34 mouse cellular contexts compared by ENCODE assay signal in the genomic region with DNA sequence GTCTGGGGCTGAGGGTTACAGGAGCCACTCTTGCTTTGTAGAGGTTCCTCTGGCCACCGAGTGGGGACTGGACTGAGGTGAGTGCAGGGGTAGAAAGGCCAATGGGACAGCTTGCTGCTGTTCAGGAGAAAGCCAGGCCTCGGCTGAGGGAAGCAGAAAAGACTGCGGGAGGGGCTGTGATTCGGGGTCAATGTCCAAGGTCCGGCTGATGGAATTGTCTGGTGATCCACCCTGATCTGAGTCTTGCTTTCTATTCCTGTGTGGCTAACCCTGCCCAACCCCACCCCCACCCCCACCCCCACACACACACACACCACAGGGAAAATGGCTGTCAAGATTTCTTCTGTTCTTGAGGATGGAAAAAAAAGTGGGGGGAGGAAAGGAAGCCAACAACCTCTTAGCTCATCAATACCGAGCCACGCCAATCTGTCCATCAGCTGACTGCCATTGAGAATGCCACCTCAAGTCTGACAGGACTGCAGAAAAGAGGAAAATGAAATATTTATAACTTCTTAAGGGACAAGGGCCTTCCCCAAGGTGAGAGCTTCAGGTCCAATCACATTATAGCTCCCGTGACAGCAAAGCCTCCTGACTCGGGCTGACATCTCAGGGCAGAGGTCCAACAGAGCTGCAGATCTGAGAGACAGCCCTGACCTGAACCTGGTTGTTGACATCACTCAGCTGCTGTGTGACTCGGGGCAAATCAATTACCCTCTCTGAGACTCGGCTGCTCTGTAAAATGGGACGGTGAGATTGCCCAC. TPM values are rescaled to one million over a fixed set of nuclear protein-coding genes. Genes with fewer than 3 reads are reported as not detected.
DNase-seq lines count a peak whose midpoint lies in the region; ATAC-seq and TF ChIP-seq lines count a peak whose summit lies in the region.
"Had no signal": no experiment of that assay in that cellular context is flagged by ENCODE, and none has a peak within 500 bp of the region (broad histone marks: within the 10 kb centered on the region; RNA-seq: fewer than 3 reads in every experiment).

No protein-coding gene starts in this region.

- H3K9me3 ChIP-seq in kidney, embryonic 16.5 days (ENCODE audit: low read length): no peaks in the 10 kb centered on the region
- H3K9me3 ChIP-seq: forebrain, embryonic 12.5 days; midbrain, embryonic 12.5 days; neural tube, embryonic 12.5 days had no signal

- peak; percentile 77 for DNase-seq in kidney, adult 2 months
- peak; percentile 63 to 69 for DNase-seq in kidney, adult 8-10 months
- peak; percentile 59 to 77 for DNase-seq in kidney, postnatal 25 days
- no peak for DNase-seq in cerebellum, adult 18-20 months
- no peak for DNase-seq in layer of hippocampus, adult 2 months (ENCODE audit: low spot score in 2 of 2)
- no peak for DNase-seq in right cerebral cortex, postnatal 25 days
- DNase-seq: adrenal gland, postnatal 25 days; cerebellum, adult 11-12 months; cerebellum, postnatal 10 days; gastrocnemius, postnatal 10 days; heart, postnatal 14 days; liver; lung, embryonic 14.5 days; lung, postnatal 14 days; spleen, adult 18-20 months; thymus, postnatal 25 days had no signal

- H3K4me1 ChIP-seq in kidney, adult 2 months (ENCODE audit: control insufficient read depth, insufficient read depth, low read length): no peaks in the 10 kb centered on the region
- H3K4me1 ChIP-seq in kidney, embryonic 16.5 days (ENCODE audit: insufficient read depth, low read length): peaks cover 7% of the 10 kb centered on the region

- no peak for TF ChIP-seq CTCF in kidney, adult 2 months (conservative IDR thresholded peaks at IDR 0.05; ENCODE audit: insufficient read depth, insufficient read length, low read depth, low read length)
- no peak for TF ChIP-seq CTCF in layer of hippocampus, adult 2 months (conservative IDR thresholded peaks at IDR 0.05)

- no peaks in the 10 kb centered on the region for H3K27me3 ChIP-seq in kidney, adult 2 months (replicated peaks; ENCODE audit: control insufficient read depth, insufficient read depth, low read length)
- peaks cover 37% of the 10 kb centered on the region for H3K27me3 ChIP-seq in kidney, embryonic 16.5 days (ENCODE audit: insufficient read depth, low read length)

- H3K4me2 ChIP-seq in kidney, embryonic 16.5 days (replicated peaks; ENCODE audit: low read depth, low read length): no peak overlapping the region
- H3K4me2 ChIP-seq: forebrain, embryonic 12.5 days; lung, embryonic 14.5 days; midbrain, embryonic 12.5 days; neural tube, embryonic 12.5 days had no signal

- WGBS in kidney, adult 2 months: 63% methylated on average over 12 of the region's 12 CpGs
- whole genome bisulfite sequencing in kidney, embryonic 16.5 days: 68% methylated on average over 12 of the region's 12 CpGs

- no peak for ATAC-seq in kidney, embryonic 16.5 days (ENCODE audit: low FRiP score, low TSS enrichment)
- ATAC-seq: CD4-positive, CD25-positive, alpha-beta regulatory T cell, adult 4 months; hindbrain, postnatal 0 days had no signal

- TF ChIP-seq POLR2A in kidney, adult 2 months (IDR thresholded peaks at IDR 0.05; ENCODE audit: low read depth, low read length): no peak

- no peak overlapping the region for H3K4me3 ChIP-seq in kidney, adult 2 months (ENCODE audit: insufficient read depth, low read depth, low read length)
- H3K4me3 ChIP-seq in kidney, embryonic 16.5 days (ENCODE audit: low read length): no peak overlapping the region
- H3K4me3 ChIP-seq in layer of hippocampus, adult 2 months: no peak overlapping the region
- H3K4me3 ChIP-seq: erythroblast, embryonic 14.5 days; forebrain, embryonic 12.5 days; midbrain, embryonic 12.5 days; myocyte; neural tube, embryonic 12.5 days had no signal

- no peak overlapping the region for H3K27ac ChIP-seq in kidney, adult 2 months (ENCODE audit: insufficient read depth, low read depth, low read length)
- H3K27ac ChIP-seq in kidney, embryonic 16.5 days (ENCODE audit: low read length): no peak overlapping the region
- H3K27ac ChIP-seq in layer of hippocampus, adult 2 months: no peak overlapping the region
- H3K27ac ChIP-seq: forebrain, embryonic 12.5 days; hindbrain, postnatal 0 days; liver, embryonic 14.5 days; midbrain, embryonic 12.5 days; neural tube, embryonic 12.5 days had no signal

- no peak overlapping the region for H3K9ac ChIP-seq in kidney, embryonic 16.5 days (replicated peaks; ENCODE audit: low read length)
- H3K9ac ChIP-seq: forebrain, embryonic 12.5 days; liver, embryonic 14.5 days; lung, embryonic 14.5 days; midbrain, embryonic 12.5 days; neural tube, embryonic 12.5 days had no signal

- no peaks in the 10 kb centered on the region for H3K36me3 ChIP-seq in kidney, adult 2 months (ENCODE audit: control insufficient read depth, insufficient read depth, low read length)
- H3K36me3 ChIP-seq in kidney, embryonic 16.5 days (ENCODE audit: insufficient read depth, low read length): no peaks in the 10 kb centered on the region
- H3K36me3 ChIP-seq: forebrain, embryonic 12.5 days; midbrain, embryonic 12.5 days; neural tube, embryonic 12.5 days had no signal

RNA-seq across cellular contexts. Expression of a gene that starts 26.5 kb away (rescaled TPM):
- polyA plus RNA-seq in kidney, adult 2 months (2012; rRNA removed): not detected in 2 replicates
- not detected in 2 replicates for polyA plus RNA-seq in kidney, embryonic 16.5 days (2015; fragmentation: Nextera tagmentation; extraction: Ambion mirVana)
- total RNA-seq in layer of hippocampus, adult 2 months (2021): under 1 TPM in 1 of 2 experiments, not detected in 1; 0.36 TPM
- total RNA-seq: adrenal gland, adult 18-20 months; adrenal gland, postnatal 25 days; gastrocnemius, postnatal 10 days; heart, adult 8-10 months; heart, postnatal 14 days; left cerebral cortex, adult 18-20 months; megakaryocyte, adult 5-6 weeks had no signal
- polyA plus RNA-seq: CD4-positive, CD25-positive, alpha-beta regulatory T cell, adult 4 months; cortical plate, adult 2 months; embryonic facial prominence, embryonic 14.5 days; erythroblast, embryonic 14.5 days; gonadal fat pad, adult 2 months; heart, embryonic 14.5 days; limb, embryonic 11.5 days; liver, embryonic 14.5 days; lung, embryonic 14.5 days; myocyte had no signal

Comparison
In these comparisons a context has a peak if more than half of its experiments do, and no peak if none do; other contexts are left out.
1. DNase-seq: peak in kidney, adult 2 months (single experiment), kidney, adult 8-10 months (2 of 2) and kidney, postnatal 25 days (2 of 2); none in cerebellum, adult 18-20 months (0 of 2), layer of hippocampus, adult 2 months (0 of 2) and right cerebral cortex, postnatal 25 days (single experiment).